Mouse (Mus musculus) midbrain, embryonic 11.5 days (tissue): ENCODE results near the gene Cfap52. TPM values are rescaled to one million over a fixed set of nuclear protein-coding genes. Genes with fewer than 3 reads are reported as not detected.
A peak's percentile ranks its signal among the peaks of the same experiment; 100 is the strongest.

ENCODE experiments used
- ATAC-seq: fragments of 200-750 bp; cut with Nextera tagmentation; 2 replicates; pipeline ENCODE4 v1.8.0; 2017; ENCODE audit warnings: moderate TSS enrichment, moderate library complexity; ENCODE audit not compliant: low FRiP score
- DNase-seq: peaks from one replicate; pipeline ENCODE4 v3.0.0; 2015; ENCODE audit warnings: low spot score; ENCODE audit errors: missing footprints
- H3K27ac ChIP-seq: fragments of 300-500 bp; sonication (generic); 2 replicates; pipeline ENCODE4 v1.5.1; 2014; ENCODE audit warnings: low read depth, low read length
- H3K27me3 ChIP-seq: fragments of 300-500 bp; sonication (generic); 2 replicates; pipeline ENCODE4 v1.6.1; 2014; ENCODE audit warnings: mild to moderate bottlenecking, low read length, moderate library complexity, mixed read lengths; ENCODE audit not compliant: control insufficient read depth, insufficient read depth
- H3K36me3 ChIP-seq: fragments of 300-500 bp; sonication (generic); 2 replicates; pipeline ENCODE4 v1.6.1; 2014; ENCODE audit warnings: mild to moderate bottlenecking, low read length, moderate library complexity, mixed read lengths; ENCODE audit not compliant: control insufficient read depth, insufficient read depth
- H3K4me1 ChIP-seq: fragments of 300-500 bp; sonication (generic); 2 replicates; pipeline ENCODE4 v1.6.1; 2014; ENCODE audit warnings: low read length; ENCODE audit not compliant: control insufficient read depth, insufficient read depth
- H3K4me2 ChIP-seq: fragments of 300-500 bp; sonication (generic); 2 replicates; pipeline ENCODE4 v1.6.1; 2014; ENCODE audit warnings: mild to moderate bottlenecking, moderate library complexity
- H3K4me3 ChIP-seq: fragments of 300-500 bp; sonication (generic); 2 replicates; pipeline ENCODE4 v1.5.1; 2014; ENCODE audit warnings: low read depth, low read length
- H3K9ac ChIP-seq: fragments of 300-500 bp; sonication (generic); 2 replicates; pipeline ENCODE4 v1.6.1; 2014; ENCODE audit warnings: low read length
- H3K9me3 ChIP-seq: fragments of 300-500 bp; sonication (generic); 2 replicates; pipeline ENCODE4 v1.6.1; 2016; ENCODE audit warnings: low read length; ENCODE audit not compliant: control insufficient read depth
- WGBS: fragments of 180-500 bp; shearing (Covaris S2); extraction: QIAGEN DNeasy Blood & Tissue Kit; methylation state at CpG from one replicate; pipeline ENCODE4 v1.1.7; 2014; 5-methylcytosine and 5-hydroxymethylcytosine counted together
- polyA plus RNA-seq: library from polyadenylated mRNA; unstranded; fragments of >200 nt; fragmentation: Nextera tagmentation; extraction: Ambion mirVana; gene quantifications from 2 replicates; pipeline ENCODE4 v1.2.1, GENCODE M21; 2014

Cfap52 gene
- polyA plus RNA-seq, 1 experiment from 2014 or later: 0.25 TPM

DNA sequence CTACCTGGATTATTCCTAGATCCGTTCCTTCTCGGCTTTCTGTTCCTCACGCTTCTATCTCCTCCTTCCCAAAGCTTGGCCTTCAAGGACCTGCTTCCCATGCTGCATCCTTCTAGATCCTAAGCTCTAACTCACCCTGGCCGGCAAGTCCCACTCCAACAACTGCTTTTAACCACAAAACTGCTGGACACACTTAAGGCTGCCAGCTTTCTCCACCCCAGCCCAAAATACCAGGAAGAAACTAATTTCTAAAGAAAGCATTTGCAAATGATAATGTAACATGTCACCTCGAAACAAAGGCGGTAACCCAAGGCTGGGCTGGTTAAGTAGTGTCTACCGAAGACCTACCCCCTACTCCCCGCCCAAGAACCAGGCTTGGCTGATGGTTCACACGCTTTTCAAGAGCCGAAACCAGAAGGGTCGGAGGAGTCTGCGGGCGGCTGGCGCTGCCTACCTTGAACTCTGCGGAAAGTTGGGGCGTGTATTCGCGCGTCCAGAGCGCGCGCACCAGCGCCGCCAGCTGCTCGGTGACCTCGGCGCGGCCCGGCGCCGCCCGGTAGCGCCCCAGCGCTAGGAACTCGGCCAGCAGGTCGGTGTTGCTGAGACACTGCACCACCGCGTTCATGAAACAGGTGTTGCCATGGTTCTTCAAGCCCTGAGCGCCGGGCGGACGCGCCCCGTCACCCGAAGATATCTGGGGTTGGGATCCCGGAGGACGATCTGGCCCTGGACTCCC is 44.2 kb downstream of the Cfap52 start:
- no peaks in the 10 kb centered on the region for H3K9me3 ChIP-seq
- H3K4me3 ChIP-seq: peak overlapping the region; percentile 78
- no peaks in the 10 kb centered on the region for H3K36me3 ChIP-seq
- 2% methylated on average over 47 of the region's 47 CpGs for WGBS
- ATAC-seq (peak; percentile 52; the same call in 1 of the 2 replicates), DNase-seq (peak; percentile 95)
- H3K4me2 ChIP-seq: peak overlapping the region; percentile 100
- peaks cover 7% of the 10 kb centered on the region for H3K4me1 ChIP-seq
- H3K27me3 ChIP-seq: peaks cover 23% of the 10 kb centered on the region
- H3K27ac ChIP-seq: no peak overlapping the region
- H3K9ac ChIP-seq: peak overlapping the region; percentile 67

DNA sequence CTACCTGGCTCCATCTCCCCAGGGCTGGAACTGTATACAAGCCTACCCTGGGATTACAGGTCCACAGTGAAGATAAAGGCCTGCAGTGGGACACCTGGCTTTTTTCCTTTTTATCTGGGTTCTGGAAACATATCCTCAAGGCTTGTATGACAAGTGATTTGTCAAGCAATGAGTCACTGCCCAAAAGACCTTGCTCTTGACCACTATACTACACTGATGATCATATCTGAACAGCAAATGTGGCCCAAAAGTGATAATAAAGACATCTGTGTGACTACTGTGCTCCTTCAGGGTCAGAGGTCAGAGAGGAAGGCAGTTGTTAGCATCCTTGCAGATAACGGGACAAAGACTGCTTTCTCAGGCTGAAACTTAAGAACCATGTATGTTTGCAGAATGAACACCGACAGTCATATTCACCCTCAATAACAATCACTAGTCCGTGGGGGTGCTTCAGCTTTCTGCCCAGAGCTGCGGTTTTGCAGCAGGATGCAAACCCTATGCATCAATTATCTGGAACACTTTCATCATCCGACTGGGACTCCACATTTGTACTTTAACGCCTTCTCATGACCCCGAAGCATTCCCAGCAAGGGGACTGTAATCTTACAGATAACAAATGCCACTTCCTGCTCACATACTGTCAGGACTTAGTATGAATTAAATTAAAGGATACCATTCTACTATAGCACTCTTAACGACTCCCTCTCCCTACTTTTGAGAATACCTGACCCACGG is 45.1 kb downstream of the Cfap52 start:
- no peaks in the 10 kb centered on the region for H3K9me3 ChIP-seq
- H3K9ac ChIP-seq: no peak overlapping the region
- peaks cover 7% of the 10 kb centered on the region for H3K4me1 ChIP-seq
- H3K4me3 ChIP-seq: no peak overlapping the region
- ATAC-seq (no peak), DNase-seq (no peak)
- WGBS: 49% methylated on average over 9 of the region's 9 CpGs
- no peak overlapping the region for H3K27ac ChIP-seq
- H3K27me3 ChIP-seq: peaks cover 23% of the 10 kb centered on the region
- H3K4me2 ChIP-seq: no peak overlapping the region
- no peaks in the 10 kb centered on the region for H3K36me3 ChIP-seq

DNA sequence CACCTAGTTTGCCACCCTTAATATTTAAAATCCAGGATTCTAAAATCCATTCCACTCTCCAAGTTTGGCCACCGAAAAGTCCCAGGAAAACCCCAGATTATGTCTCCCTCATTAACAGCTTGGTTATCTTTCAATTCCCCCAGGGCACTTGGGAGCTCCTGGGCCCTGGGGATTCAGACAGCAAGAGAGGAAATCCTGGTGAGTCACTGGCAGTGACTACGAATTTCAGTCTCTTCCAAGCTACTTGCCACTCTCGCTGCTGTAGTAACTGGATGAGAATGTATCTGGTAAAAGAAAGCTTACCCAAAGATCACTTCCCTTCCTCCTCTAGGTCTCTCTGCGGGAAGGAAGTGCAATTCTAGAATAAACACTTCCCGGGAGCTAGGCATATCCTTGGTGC is 45.9 kb downstream of the Cfap52 start:
- Histone ChIP-seq H3K4me2 (no peak overlapping the region), H3K4me3 (no peak overlapping the region), H3K36me3 (no peaks in the 10 kb centered on the region), H3K9me3 (no peaks in the 10 kb centered on the region), H3K27me3 (peaks cover 23% of the 10 kb centered on the region), H3K4me1 (peaks cover 7% of the 10 kb centered on the region), H3K9ac (no peak overlapping the region), H3K27ac (no peak overlapping the region)
- 78% methylated on average over 5 of the region's 5 CpGs for WGBS
- no peak for ATAC-seq
- DNase-seq: no peak

GRCm38 (mm10) chr11:67917126-67917525 is 48.3 kb downstream of the Cfap52 start:
- Histone ChIP-seq H3K9ac (no peak overlapping the region), H3K27me3 (peaks cover 23% of the 10 kb centered on the region), H3K4me2 (no peak overlapping the region), H3K36me3 (no peaks in the 10 kb centered on the region), H3K4me3 (no peak overlapping the region), H3K27ac (no peak overlapping the region), H3K9me3 (no peaks in the 10 kb centered on the region), H3K4me1 (peaks cover 2% of the 10 kb centered on the region; the same call in 1 of the 2 replicates)
- ATAC-seq (no peak), DNase-seq (no peak)
- WGBS: 79% methylated on average over 3 of the region's 3 CpGs

DNA sequence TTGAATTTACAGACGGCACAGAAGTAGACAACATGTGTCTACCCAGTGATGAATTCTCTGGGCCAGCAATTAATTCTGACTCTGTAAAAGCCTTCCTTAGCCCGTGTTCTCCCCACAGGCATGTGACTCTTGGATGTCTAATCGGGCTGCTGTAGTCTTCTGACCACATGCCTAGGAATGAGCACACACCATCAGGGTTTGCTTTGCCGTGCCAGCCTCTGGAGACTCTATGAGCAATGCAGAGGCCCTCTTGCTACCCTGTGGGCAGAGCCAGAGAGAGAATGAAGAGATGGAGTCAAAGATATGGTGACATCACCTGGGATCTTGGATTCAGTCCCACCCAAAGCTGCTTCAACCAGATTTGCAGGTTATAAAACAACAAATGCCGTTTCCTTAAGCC is 54.4 kb downstream of the Cfap52 start:
- no peak overlapping the region for H3K4me2 ChIP-seq
- H3K9me3 ChIP-seq: no peaks in the 10 kb centered on the region
- H3K27me3 ChIP-seq: no peaks in the 10 kb centered on the region
- ATAC-seq: no peak
- 89% methylated on average over 5 of the region's 5 CpGs for WGBS
- DNase-seq: no peak
- no peaks in the 10 kb centered on the region for H3K4me1 ChIP-seq
- no peak overlapping the region for H3K4me3 ChIP-seq
- no peak overlapping the region for H3K27ac ChIP-seq
- H3K9ac ChIP-seq: no peak overlapping the region
- H3K36me3 ChIP-seq: no peaks in the 10 kb centered on the region

DNA sequence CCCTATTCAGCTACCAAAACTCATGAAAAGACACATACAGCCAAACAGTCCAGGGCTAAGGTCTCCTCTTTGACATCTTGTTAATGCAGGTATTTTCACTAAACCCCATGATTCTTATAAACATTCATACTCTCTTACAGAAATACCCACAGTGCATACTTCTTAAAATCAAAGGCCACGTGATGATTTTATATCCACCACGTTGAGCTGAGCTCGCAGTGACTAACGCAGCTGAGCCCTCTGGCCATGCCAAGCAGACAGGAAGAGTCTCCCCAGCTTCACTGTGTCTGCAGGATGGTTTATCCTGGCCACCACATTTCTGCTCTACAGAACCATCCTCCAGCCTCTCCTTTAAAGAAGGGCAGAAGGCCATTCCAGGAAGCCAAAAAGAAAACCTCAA is 61.7 kb downstream of the Cfap52 start:
- Histone ChIP-seq H3K4me1 (no peaks in the 10 kb centered on the region), H3K9me3 (no peaks in the 10 kb centered on the region), H3K4me3 (no peak overlapping the region), H3K27ac (no peak overlapping the region), H3K36me3 (no peaks in the 10 kb centered on the region), H3K9ac (no peak overlapping the region), H3K4me2 (no peak overlapping the region), H3K27me3 (no peaks in the 10 kb centered on the region)
- DNase-seq (no peak), ATAC-seq (no peak)
- 92% methylated on average over 4 of the region's 4 CpGs for WGBS

GRCm38 (mm10) chr11:67897064-67897560 is 68.3 kb downstream of the Cfap52 start:
- Histone ChIP-seq H3K4me1 (no peaks in the 10 kb centered on the region), H3K36me3 (no peaks in the 10 kb centered on the region), H3K9me3 (no peaks in the 10 kb centered on the region), H3K27ac (no peak overlapping the region), H3K4me2 (no peak overlapping the region), H3K27me3 (no peaks in the 10 kb centered on the region), H3K4me3 (no peak overlapping the region), H3K9ac (no peak overlapping the region)
- 62% methylated on average over 8 of the region's 8 CpGs for WGBS
- DNase-seq: peak; percentile 96
- ATAC-seq: no peak

- DNase-seq (no peak), ATAC-seq (no peak)
- Histone ChIP-seq H3K27me3 (no peaks in the 10 kb centered on the region), H3K36me3 (no peaks in the 10 kb centered on the region), H3K9me3 (no peaks in the 10 kb centered on the region), H3K27ac (no peak overlapping the region), H3K9ac (no peak overlapping the region), H3K4me2 (no peak overlapping the region), H3K4me1 (no peaks in the 10 kb centered on the region), H3K4me3 (no peak overlapping the region)
- WGBS: 78% methylated on average over 7 of the region's 7 CpGs
Measured at GRCm38 (mm10) chr11:67895641-67896040, 69.8 kb downstream of the Cfap52 start.

GRCm38 (mm10) chr11:67888521-67888920 is 76.9 kb downstream of the Cfap52 start:
- H3K4me1 ChIP-seq: no peaks in the 10 kb centered on the region
- DNase-seq (no peak), ATAC-seq (no peak)
- no peak overlapping the region for H3K4me3 ChIP-seq
- H3K36me3 ChIP-seq: no peaks in the 10 kb centered on the region
- WGBS: 83% methylated on average over 5 of the region's 5 CpGs
- no peak overlapping the region for H3K4me2 ChIP-seq
- no peak overlapping the region for H3K9ac ChIP-seq
- H3K27me3 ChIP-seq: no peaks in the 10 kb centered on the region
- H3K9me3 ChIP-seq: no peaks in the 10 kb centered on the region
- H3K27ac ChIP-seq: no peak overlapping the region
